Mouse (Mus musculus) embryonic facial prominence, embryonic 11.5 days (tissue): ENCODE results near the gene Zmynd8. TPM values are rescaled to one million over a fixed set of nuclear protein-coding genes. Genes with fewer than 3 reads are reported as not detected.

Experiments
- ATAC-seq: fragments of 200-750 bp; cut with Nextera tagmentation; replicated peaks from 2 replicates; pipeline ENCODE4 v1.8.0; 2017; ENCODE audit warnings: low read depth; ENCODE audit not compliant: insufficient number of reproducible peaks, low FRiP score, low TSS enrichment
- DNase-seq: peaks from one replicate; pipeline ENCODE4 v3.0.0-alpha.2; 2015; ENCODE audit warnings: low spot score
- H3K27ac ChIP-seq: fragments of 300-500 bp; sonication (generic); replicated peaks from 2 replicates; pipeline ENCODE4 v1.5.1; 2014; ENCODE audit warnings: mild to moderate bottlenecking, low read depth, low read length, control low read depth
- H3K27me3 ChIP-seq: fragments of 300-500 bp; sonication (generic); 2 replicates; pipeline ENCODE4 v1.6.1; 2014; ENCODE audit warnings: mild to moderate bottlenecking, low read length, moderate library complexity, mixed read lengths; ENCODE audit not compliant: control insufficient read depth, insufficient read depth
- H3K36me3 ChIP-seq: fragments of 300-500 bp; sonication (generic); replicated peaks from 2 replicates; pipeline ENCODE4 v1.6.1; 2014; ENCODE audit warnings: low read depth, mild to moderate bottlenecking, low read length, moderate library complexity, mixed read lengths; ENCODE audit not compliant: control insufficient read depth, insufficient read depth
- H3K4me1 ChIP-seq: fragments of 300-500 bp; sonication (generic); 2 replicates; pipeline ENCODE4 v1.6.1; 2014; ENCODE audit warnings: low read length, mixed read lengths; ENCODE audit not compliant: control insufficient read depth, insufficient read depth
- H3K4me2 ChIP-seq: fragments of 300-500 bp; sonication (generic); 2 replicates; pipeline ENCODE4 v1.6.1; 2014; ENCODE audit warnings: low read depth, mild to moderate bottlenecking, control low read depth, low read length, moderate library complexity
- H3K4me3 ChIP-seq: fragments of 300-500 bp; sonication (generic); 2 replicates; pipeline ENCODE4 v1.5.1; 2014; ENCODE audit warnings: low read depth, low read length, control low read depth
- H3K9ac ChIP-seq: fragments of 300-500 bp; sonication (generic); replicated peaks from 2 replicates; pipeline ENCODE4 v1.6.1; 2014; ENCODE audit warnings: mild to moderate bottlenecking, control low read depth, low read length
- H3K9me3 ChIP-seq: fragments of 300-500 bp; sonication (generic); replicated peaks from 2 replicates; pipeline ENCODE4 v1.6.1; 2016; ENCODE audit warnings: mild to moderate bottlenecking, low read length, inconsistent platforms, mixed read lengths; ENCODE audit not compliant: control insufficient read depth
- WGBS: fragments of 180-500 bp; shearing (Covaris S2); extraction: QIAGEN DNeasy Blood & Tissue Kit; methylation state at CpG from one replicate; pipeline ENCODE4 v1.1.7; 2014; 5-methylcytosine and 5-hydroxymethylcytosine counted together
- polyA plus RNA-seq: library from polyadenylated mRNA; unstranded; fragments of >200 nt; fragmentation: Nextera tagmentation; extraction: Ambion mirVana; gene quantifications from 2 replicates; pipeline ENCODE4 v1.2.1, GENCODE M21; 2014

Zmynd8 gene
- polyA plus RNA-seq, 1 experiment from 2014 or later = 36.8 TPM

DNA sequence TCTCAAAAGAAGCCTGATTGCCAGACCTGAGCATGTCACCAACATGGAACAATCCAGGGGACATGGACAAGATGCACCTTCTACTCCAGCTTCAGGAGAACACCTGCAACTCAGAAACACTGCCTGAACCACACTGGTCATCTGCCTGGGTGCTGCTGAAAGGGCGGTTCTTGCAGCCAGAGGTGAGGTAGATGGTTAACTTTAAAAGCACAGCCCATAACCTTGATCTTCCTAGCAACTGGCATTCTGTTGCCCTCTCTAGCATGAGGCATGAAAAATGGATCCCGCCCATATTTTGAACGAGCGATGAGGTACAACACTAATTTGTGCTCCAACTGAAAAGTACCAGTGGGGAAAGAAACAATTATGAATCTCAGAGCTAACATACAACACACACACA is 21.6 kb downstream of the Zmynd8 start:
- WGBS = 77% methylated on average over 4 of the region's 4 CpGs
- no peak overlapping the region for H3K27ac ChIP-seq
- H3K4me2 ChIP-seq = no peak overlapping the region

DNA sequence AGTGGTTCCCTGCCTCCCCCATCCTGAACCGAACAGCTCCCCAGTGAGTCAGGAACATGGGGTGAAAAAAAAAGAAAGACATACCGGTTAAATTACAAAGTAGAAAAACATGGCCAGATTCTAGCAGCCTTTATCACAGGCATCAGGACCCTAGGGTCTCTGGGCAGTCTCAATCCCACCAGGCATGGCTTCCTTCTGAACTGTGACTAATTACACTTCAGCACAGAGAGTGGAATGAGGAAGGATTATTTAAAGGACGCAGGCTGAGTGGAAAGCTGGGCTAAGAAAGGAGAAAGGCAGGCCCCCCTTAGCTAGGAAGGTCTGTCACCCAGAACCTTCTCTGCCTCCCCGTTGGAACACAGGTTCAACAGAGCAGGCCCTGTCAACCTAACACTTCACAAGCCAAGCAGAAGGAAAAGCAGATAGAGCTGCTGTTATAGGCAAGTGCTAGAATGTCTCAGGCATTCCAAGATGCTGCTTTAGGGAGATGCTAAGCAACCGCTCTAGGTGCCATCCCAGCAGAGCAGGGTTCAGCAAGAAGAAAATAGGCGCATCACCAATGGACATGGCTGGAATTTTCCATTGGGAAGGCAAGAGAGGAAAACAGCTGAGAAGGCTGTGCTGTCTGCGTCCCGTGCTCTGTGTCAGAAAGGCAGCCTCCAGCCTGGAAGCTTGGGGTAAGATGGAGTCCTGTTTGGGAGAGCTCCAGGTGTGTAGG is 22.5 kb downstream of the Zmynd8 start:
- ATAC-seq = no peak
- WGBS = 34% methylated on average over 8 of the region's 8 CpGs
- peaks cover 4% of the 10 kb centered on the region for H3K36me3 ChIP-seq
- peak overlapping the region; percentile 62; the same call in 1 of the 2 replicates for H3K27ac ChIP-seq
- no peaks in the 10 kb centered on the region for H3K27me3 ChIP-seq
- peak overlapping the region; percentile 37; the same call in 1 of the 2 replicates for H3K9ac ChIP-seq
- no peaks in the 10 kb centered on the region for H3K9me3 ChIP-seq
- H3K4me1 ChIP-seq = peaks cover 38% of the 10 kb centered on the region
- H3K4me3 ChIP-seq = no peak overlapping the region
- H3K4me2 ChIP-seq = no peak overlapping the region
- peak; percentile 39 for DNase-seq

More for the DNA sequence above, 21.6 kb downstream of the Zmynd8 start:
- Histone ChIP-seq H3K4me1 (peaks cover 43% of the 10 kb centered on the region), H3K36me3 (peaks cover 4% of the 10 kb centered on the region), H3K9me3 (no peaks in the 10 kb centered on the region), H3K27me3 (no peaks in the 10 kb centered on the region), H3K9ac (no peak overlapping the region), H3K4me3 (no peak overlapping the region)
- DNase-seq (no peak), ATAC-seq (no peak)

DNA sequence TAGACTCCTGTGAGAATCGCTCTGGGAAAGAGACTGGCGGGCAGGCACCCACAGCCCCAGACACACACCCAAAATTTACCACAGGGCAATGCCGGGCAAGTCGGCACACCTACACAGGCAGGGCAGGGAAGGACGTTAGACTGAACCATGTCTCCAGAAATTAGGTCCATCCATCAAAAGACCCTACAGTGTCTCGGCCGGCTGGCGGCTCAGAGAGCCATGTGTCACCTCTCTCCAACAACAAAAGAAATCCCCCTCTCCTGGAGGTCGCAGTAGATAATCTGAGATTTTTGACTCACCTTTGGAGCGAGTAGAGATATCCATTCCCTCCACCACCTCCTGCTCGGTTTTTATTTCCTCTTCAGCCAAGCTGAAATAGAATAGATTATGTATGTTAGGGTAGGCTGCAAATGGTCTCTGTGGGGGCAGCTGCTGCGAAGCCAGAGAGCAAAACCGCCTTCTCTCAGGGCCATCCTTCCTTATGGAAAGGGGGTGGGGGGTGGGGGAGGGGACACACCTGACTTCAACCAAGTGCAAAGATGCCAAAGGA is 23.3 kb downstream of the Zmynd8 start:
- Histone ChIP-seq H3K4me2 (no peak overlapping the region), H3K9ac (peak overlapping the region; percentile 50), H3K27ac (peak overlapping the region; percentile 83), H3K27me3 (no peaks in the 10 kb centered on the region), H3K4me3 (no peak overlapping the region), H3K9me3 (no peaks in the 10 kb centered on the region), H3K4me1 (peaks cover 35% of the 10 kb centered on the region), H3K36me3 (peaks cover 4% of the 10 kb centered on the region)
- WGBS = 31% methylated on average over 13 of the region's 13 CpGs
- ATAC-seq = no peak
- no peak for DNase-seq

DNA sequence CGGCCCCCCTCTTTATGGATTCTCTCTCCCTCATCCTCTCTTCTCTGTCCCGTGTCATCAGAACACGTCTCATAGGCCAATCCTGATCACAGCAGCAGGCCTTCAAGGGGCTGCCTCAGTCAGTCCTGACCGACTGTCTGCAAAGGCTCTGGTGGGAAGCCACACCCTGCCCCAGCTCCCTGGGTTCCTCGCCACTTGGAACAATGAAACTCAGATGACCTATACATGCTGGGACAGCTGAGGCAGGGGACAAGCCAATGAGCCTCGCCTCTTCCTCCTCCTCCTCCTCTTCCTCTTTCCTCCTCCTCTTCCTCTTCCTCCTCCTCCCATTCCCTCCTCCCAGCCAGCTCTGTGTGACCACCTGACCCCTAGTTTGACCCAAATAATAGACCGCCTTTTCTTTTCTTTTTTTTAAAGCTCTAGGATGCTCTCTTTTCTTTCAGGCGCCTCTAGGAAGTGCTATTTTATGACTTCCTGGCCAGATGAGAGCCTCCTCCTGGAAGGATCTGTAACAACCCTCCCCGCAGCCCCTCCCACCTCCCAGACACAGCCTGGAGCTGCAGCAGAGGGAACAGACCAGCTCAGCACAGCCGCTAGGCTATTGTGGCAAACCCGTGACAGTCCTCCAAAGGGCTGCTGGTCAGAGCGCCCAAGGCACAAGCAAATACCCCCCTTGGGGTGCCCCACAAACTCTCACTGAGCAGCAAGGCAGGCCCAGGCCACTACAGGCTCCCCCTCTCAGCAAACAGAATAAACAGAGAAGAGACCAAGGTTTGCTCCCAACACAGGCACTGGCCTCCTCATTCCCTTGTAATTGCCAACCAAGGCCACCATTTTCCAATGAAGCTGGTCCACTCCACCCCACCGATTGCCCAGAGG is 24.1 kb downstream of the Zmynd8 start:
- Histone ChIP-seq H3K4me1 (peaks cover 27% of the 10 kb centered on the region), H3K27ac (peak overlapping the region; percentile 83), H3K4me3 (no peak overlapping the region), H3K9ac (peak overlapping the region; percentile 50), H3K4me2 (no peak overlapping the region), H3K36me3 (peaks cover 4% of the 10 kb centered on the region), H3K9me3 (no peaks in the 10 kb centered on the region), H3K27me3 (no peaks in the 10 kb centered on the region)
- 33% methylated on average over 13 of the region's 13 CpGs for WGBS
- DNase-seq (peak; percentile 71), ATAC-seq (peak; percentile 68)

DNA sequence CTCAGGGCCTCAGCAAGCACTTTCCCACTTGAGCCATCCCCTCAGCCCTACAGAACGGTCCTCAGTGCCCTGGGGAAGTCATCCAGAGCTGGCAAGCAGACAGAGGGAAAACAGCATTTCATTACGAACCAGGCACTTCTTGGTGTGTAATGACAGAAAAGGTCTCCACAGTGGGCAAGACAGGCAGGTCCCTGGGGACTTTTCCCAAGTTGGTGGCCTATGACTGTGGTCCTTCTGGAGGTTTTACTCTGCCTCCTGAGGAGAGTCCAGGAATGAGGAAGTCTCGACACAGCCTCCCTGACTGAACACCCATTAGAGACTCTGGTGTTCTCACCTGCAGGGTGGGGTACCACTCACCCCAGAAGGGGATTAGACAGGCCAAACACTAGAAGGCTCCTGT is 25.0 kb downstream of the Zmynd8 start:
- Histone ChIP-seq H3K4me1 (peaks cover 20% of the 10 kb centered on the region), H3K36me3 (peaks cover 4% of the 10 kb centered on the region), H3K9ac (no peak overlapping the region), H3K4me2 (no peak overlapping the region), H3K9me3 (no peaks in the 10 kb centered on the region), H3K27me3 (no peaks in the 10 kb centered on the region), H3K4me3 (no peak overlapping the region), H3K27ac (no peak overlapping the region)
- ATAC-seq (no peak), DNase-seq (no peak)
- WGBS = 66% methylated on average over 3 of the region's 3 CpGs

DNA sequence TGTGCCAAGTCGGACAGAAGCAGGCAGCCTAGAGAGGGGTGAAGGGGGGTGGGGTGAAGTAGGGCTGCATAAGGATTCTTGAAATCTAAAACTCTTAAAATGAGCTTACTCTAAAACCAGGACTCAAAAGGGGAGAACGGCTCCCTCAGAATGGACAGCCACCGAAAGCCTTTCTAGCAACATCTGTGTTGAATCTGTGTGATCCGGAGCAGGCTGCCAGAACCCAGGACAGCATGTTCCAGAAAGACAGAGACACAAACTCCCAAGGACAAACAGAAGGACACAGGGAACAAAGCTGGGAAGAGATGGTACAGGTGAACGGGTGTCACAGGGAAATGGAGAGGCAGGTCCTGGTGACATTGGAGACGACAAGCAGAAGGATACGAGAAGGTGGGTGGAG is 25.6 kb downstream of the Zmynd8 start:
- H3K4me3 ChIP-seq = no peak overlapping the region
- no peak for DNase-seq
- no peaks in the 10 kb centered on the region for H3K9me3 ChIP-seq
- H3K27me3 ChIP-seq = no peaks in the 10 kb centered on the region
- H3K9ac ChIP-seq = no peak overlapping the region
- peak overlapping the region; percentile 11; the same call in 1 of the 2 replicates for H3K27ac ChIP-seq
- ATAC-seq = no peak
- no peak overlapping the region for H3K4me2 ChIP-seq
- H3K4me1 ChIP-seq = peaks cover 17% of the 10 kb centered on the region
- WGBS = 55% methylated on average over 7 of the region's 7 CpGs
- H3K36me3 ChIP-seq = peaks cover 4% of the 10 kb centered on the region

DNA sequence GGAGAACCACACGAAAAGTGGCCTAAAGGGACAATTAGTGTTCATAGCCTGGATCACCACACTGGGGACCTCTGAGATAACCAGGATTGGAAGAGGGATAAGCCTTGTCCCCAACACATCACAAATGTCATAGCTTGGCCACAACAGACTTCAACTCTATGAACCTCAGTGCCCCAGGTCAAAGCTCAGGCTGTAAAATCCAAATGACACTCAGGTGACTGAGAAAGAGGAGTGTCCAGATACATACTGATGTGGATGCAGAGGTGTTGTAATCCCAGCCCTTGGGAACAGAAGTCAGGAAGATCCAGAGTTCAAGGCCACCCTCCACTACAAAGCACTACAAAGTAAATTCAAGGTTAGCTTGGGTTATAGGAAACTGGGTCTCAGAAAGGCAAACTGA is 29.6 kb downstream of the Zmynd8 start:
- no peak overlapping the region for H3K27ac ChIP-seq
- no peak for DNase-seq
- no peak overlapping the region for H3K4me3 ChIP-seq
- ATAC-seq = no peak
- H3K36me3 ChIP-seq = peaks cover 4% of the 10 kb centered on the region
- no peak overlapping the region for H3K4me2 ChIP-seq
- peaks cover 2% of the 10 kb centered on the region for H3K4me1 ChIP-seq
- no peak overlapping the region for H3K9ac ChIP-seq
- H3K27me3 ChIP-seq = no peaks in the 10 kb centered on the region
- WGBS = 71% methylated on average over 1 of the region's 1 CpGs
- no peaks in the 10 kb centered on the region for H3K9me3 ChIP-seq
